Mouse (Mus musculus): ENCODE measurements around the gene Zfp619.

- TF ChIP-seq CTCF (IDR thresholded peaks at IDR 0.05; ENCODE audit: insufficient read depth, low read depth, low read length) (no peak), POLR2A (IDR thresholded peaks at IDR 0.05; ENCODE audit: insufficient read depth, low read depth, low read length) (no peak)
These were observed 796 bp downstream of the Zfp619 start for GRCm38 (mm10) chr7:39518362-39518761.
